Mouse (Mus musculus) left cerebral cortex, postnatal 36 days (tissue): ENCODE data around the gene Klf12. TPM values are rescaled to one million over a fixed set of nuclear protein-coding genes. Genes with fewer than 3 reads are reported as not detected.

Experiments used
- DNase-seq, 2 experiments: peaks; one replicate each; pipeline ENCODE4 v3.0.0; 2021 to 2022; ENCODE audit warnings: low spot score in 2 of 2, mixed read lengths in 1 of 2
- intact Hi-C: fragments of 180-260 bp; cut with DNase I; formaldehyde crosslinking; loops from one replicate; pipeline ENCODE4 v1.15.1; 2025
- total RNA-seq, 2 experiments: library from RNA; stranded (reverse); gene quantifications; 2 replicates each; pipeline ENCODE4 v1.2.3; 2021

Klf12 gene
- total RNA-seq, 2 experiments from 2014 or later = 44.7 to 54.4 TPM

DNA sequence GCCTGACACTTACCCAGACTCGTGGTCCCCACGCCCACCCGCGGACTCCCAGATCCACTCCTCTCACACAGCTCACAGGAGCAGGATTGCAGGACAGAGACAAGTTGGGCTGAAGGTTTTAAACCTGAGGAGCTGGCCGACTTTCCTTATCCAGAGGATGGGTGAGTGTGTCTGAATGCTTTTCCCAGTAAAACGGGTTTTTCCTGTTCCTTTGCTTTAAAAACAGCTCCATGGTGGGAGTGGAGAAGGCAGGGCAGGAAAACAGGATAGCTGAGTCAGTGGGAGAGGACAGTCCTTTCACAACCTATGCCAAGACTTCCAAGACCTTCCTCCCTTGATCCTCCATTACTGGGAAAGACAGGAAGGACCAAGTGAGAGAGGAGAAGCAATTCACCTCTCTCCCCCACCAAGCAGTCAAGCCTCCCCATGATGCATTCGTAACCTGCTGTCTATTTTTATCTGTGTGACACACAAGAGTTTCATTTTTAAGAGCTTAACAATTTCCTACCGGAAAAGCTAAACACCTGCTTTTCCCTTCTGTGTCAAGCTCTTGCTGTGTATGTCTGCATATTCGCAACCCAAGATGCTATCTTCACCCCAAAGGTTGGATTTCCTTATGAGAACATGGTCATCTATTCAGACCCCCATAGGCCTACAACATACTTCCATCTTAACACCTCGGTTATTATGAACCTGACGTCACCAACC lies 94.8 kb downstream of the Klf12 start:
- intact Hi-C loops = no loop called here
- DNase-seq = no peak

- no peak for DNase-seq
- intact Hi-C loops = no loop called here
These were observed 97.1 kb downstream of the Klf12 start for GRCm38 (mm10) chr14:100187372-100187771.

- intact Hi-C loops = no loop called here
- DNase-seq = no peak
These were observed 106.7 kb downstream of the Klf12 start for GRCm38 (mm10) chr14:100177796-100178195.

DNA sequence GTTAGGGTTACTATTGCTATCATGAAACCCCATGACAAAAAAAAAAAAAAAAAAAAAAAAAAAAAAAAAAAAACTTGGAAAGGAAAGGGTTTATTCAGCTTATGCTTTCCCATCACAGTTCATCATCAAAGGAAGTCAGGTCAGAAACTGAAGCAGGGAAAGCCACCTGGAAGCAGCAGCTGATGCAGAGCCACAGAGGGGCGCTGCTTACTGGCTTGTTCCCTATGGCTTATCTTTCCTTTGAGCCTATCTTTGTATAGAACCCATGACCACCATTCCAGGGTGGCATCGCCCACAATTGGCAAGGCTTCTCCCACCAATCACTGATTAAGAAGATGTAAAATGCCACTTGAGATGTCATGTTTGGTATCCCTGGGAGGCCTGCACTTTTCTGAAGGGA lies 119.4 kb downstream of the Klf12 start:
- intact Hi-C loops = no loop called here
- no peak for DNase-seq

DNA sequence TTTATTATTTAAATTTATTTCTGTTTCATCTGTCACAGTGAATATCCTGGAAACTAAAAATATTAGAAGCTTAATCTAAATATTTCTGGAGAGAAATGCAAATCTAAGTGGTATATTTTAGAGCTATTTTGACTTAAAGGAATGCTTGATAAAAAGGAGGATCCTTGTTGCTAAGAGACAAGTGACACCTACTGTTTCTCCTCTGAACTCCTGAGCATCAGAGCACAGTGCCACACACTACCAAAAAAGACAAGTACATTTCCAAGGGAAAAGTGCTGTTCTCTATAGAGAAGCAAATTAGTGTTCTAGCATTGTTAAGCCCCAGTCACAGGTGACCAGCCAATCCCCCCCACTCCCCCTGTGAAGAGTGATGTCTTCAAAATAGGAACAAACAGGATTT lies 127.8 kb downstream of the Klf12 start:
- DNase-seq = no peak
- intact Hi-C loops = no loop called here

DNA sequence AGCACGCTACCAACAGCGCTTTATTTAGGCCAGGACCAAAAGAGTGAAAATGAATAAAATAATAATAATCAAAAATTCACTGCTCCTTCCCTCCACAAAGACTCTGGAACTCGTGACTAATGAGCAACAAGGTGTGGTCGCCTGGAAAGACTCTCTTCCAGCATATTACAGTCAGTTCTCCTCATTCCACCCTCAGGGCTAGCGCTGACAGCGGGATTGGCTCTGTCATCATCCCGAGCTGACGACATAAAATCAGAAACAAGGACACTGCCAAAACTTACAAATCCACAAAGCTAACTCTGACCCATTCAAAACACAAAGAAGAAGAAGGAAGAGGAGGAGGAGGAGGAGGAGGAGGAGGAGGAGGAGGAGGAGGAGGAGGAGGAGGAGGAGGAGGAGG lies 136.8 kb downstream of the Klf12 start:
- intact Hi-C loops = no loop called here
- DNase-seq = no peak

- intact Hi-C loops = no loop called here
- no peak for DNase-seq
These were observed 144.1 kb downstream of the Klf12 start for GRCm38 (mm10) chr14:100140370-100140769.

- DNase-seq = no peak
- intact Hi-C loops = no loop called here
These were observed 150.2 kb downstream of the Klf12 start for GRCm38 (mm10) chr14:100134304-100134703.

GRCm38 (mm10) chr14:100132479-100132878 lies 152.0 kb downstream of the Klf12 start:
- intact Hi-C loops = no loop called here
- DNase-seq = no peak

GRCm38 (mm10) chr14:100126126-100126525 lies 158.4 kb downstream of the Klf12 start:
- intact Hi-C loops = no loop called here
- DNase-seq = no peak

GRCm38 (mm10) chr14:100121075-100121474 lies 163.4 kb downstream of the Klf12 start:
- intact Hi-C loops = no loop called here
- no peak for DNase-seq

- intact Hi-C loops = no loop called here
- DNase-seq = no peak
These were observed 164.6 kb downstream of the Klf12 start for GRCm38 (mm10) chr14:100119866-100120265.

- intact Hi-C loops = no loop called here
- no peak for DNase-seq
These were observed 171.1 kb downstream of the Klf12 start for GRCm38 (mm10) chr14:100113419-100113818.

- intact Hi-C loops = no loop called here
- DNase-seq = no peak
These were observed 172.7 kb downstream of the Klf12 start for GRCm38 (mm10) chr14:100111735-100112134.

GRCm38 (mm10) chr14:100109563-100109962 lies 174.9 kb downstream of the Klf12 start:
- DNase-seq = no peak
- intact Hi-C loops = no loop called here

DNA sequence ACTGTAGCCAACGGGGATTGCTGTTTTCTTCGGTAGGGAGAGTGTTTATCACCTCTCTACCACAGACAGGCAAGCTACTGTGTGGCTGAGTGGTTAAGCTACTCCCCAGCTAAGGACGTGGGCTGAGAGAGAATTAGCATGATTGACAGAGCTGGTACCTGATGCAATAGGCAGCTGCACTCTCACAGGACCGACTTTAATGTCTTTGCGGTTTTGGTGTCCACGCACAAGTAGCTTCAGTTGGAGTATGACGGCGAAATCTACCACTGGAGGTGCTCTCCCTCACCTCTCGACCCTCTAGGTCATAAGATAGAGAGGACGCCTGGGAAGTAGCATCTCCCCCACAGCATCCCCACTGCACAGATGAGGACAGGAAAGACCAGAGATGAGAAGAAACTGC lies 178.9 kb downstream of the Klf12 start:
- intact Hi-C loops = no loop called here
- no peak for DNase-seq

- intact Hi-C loops = no loop called here
These were observed 179.7 kb downstream of the Klf12 start for GRCm38 (mm10) chr14:100104818-100105217.

GRCm38 (mm10) chr14:100103818-100104217 lies 180.7 kb downstream of the Klf12 start:
- intact Hi-C loops = no loop called here
- no peak for DNase-seq

More at GRCm38 (mm10) chr14:100104818-100105217, 179.7 kb downstream of the Klf12 start:
- no peak for DNase-seq

DNA sequence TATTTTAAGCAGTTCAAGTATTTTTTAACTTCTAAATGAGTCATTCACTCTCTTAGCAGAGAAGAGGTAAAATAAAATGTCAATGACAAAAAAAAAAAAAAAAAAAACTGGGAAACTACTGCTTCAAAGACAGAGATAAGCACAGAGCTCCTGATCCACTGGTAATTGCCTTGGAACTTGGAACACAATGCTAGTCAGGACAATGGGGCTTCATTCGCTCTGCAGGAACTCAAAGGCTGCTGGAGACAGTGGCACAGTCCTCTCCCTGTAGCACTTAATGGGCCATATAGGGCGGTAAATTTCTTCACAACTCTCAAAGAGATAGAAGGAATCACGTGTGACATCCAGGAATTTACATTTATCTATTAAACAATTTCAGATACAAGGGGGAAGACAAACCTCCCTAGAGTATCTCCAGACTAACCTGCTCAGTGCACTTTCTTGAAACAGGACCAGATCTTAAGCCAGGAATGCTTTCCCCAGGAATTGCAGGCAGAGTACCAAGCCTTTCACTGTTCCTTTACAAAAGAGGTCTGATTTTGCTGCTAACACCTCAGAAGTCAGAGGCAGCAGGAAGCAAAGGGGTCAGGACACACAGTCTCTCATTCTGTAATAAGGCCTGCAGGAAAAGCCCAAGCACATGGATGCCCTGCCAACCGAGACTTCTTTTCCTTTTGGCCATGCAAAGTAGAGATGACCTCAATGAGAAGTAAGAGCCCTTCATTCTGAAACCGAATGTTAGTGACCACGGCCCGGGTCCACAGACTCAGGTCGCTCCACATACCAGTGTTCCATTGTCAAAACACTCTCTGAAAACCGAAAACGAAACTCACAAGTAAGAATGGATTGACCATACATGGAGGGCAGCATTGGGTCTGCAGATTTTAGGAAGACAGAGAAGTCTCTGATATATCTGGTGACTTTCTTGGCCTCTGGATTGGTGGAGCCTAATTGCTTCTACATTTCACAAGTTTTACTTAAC lies 187.0 kb downstream of the Klf12 start:
- intact Hi-C loops = no loop called here
- no peak for DNase-seq

DNA sequence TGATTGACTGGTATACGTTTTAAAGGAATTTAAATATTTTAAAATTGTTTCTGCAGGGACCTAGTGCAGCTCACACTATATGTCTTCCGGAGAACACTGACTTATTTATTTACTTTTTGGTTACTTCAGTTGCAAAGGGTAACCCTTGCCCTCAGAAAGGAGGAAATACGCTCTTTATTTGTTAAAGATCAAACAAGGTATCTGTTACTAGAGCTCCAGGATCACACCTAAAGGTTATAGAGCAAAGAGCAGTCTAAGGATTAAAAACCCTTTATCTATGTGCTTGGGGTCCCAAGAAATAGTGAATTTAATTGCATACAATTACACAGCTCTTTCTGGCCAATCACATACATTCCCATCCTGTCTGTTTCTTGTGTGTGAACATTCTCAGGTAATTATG lies 188.7 kb downstream of the Klf12 start:
- intact Hi-C loops = no loop called here

GRCm38 (mm10) chr14:100090517-100090916 lies 194.0 kb downstream of the Klf12 start:
- intact Hi-C loops = no loop called here

More for the DNA sequence above, 188.7 kb downstream of the Klf12 start:
- DNase-seq = no peak

More at GRCm38 (mm10) chr14:100090517-100090916, 194.0 kb downstream of the Klf12 start:
- DNase-seq = no peak
